Mouse (Mus musculus) midbrain, embryonic 10.5 days (tissue): ENCODE measurements around the gene Gsk3b. TPM values are rescaled to one million over a fixed set of nuclear protein-coding genes. Genes with fewer than 3 reads are reported as not detected.
"Not testable (repeated sequence)": the region's sequence is repeated elsewhere in the genome, so short reads cannot be mapped to it uniquely, and the experiment has no call there.

Experiments
- DNase-seq: peaks from one replicate; pipeline ENCODE4 v3.0.0-alpha.2; 2017; ENCODE audit warnings: low spot score
- H3K27ac ChIP-seq: fragments of 300-500 bp; sonication (generic); replicated peaks from 2 replicates; pipeline ENCODE4 v1.5.1; 2016; ENCODE audit warnings: mild to moderate bottlenecking
- H3K27me3 ChIP-seq: fragments of 300-500 bp; sonication (generic); 2 replicates; pipeline ENCODE4 v1.6.1; 2016; ENCODE audit warnings: low read depth, mild to moderate bottlenecking; ENCODE audit not compliant: poor library complexity, severe bottlenecking
- H3K36me3 ChIP-seq: fragments of 300-500 bp; sonication (generic); 2 replicates; pipeline ENCODE4 v1.6.1; 2016; ENCODE audit warnings: mild to moderate bottlenecking, moderate library complexity
- H3K4me1 ChIP-seq: fragments of 300-500 bp; sonication (generic); 2 replicates; pipeline ENCODE4 v1.6.1; 2016
- H3K4me3 ChIP-seq: fragments of 300-500 bp; sonication (generic); 2 replicates; pipeline ENCODE4 v1.5.1; 2016; ENCODE audit warnings: mild to moderate bottlenecking, moderate library complexity
- H3K9me3 ChIP-seq: fragments of 300-500 bp; sonication (generic); replicated peaks from 2 replicates; pipeline ENCODE4 v1.6.1; 2016; ENCODE audit warnings: mild to moderate bottlenecking
- WGBS: fragments of 180-500 bp; shearing (Covaris S2); methylation state at CpG from one replicate; pipeline ENCODE4 v1.1.7; 2016; 5-methylcytosine and 5-hydroxymethylcytosine counted together
- polyA plus RNA-seq: library from polyadenylated mRNA; unstranded; fragments of >200 nt; fragmentation: Nextera tagmentation; extraction: Ambion mirVana; gene quantifications from 2 replicates; pipeline ENCODE4 v1.2.1, GENCODE M21; 2016

Gene Gsk3b
- polyA plus RNA-seq, 1 experiment from 2014 or later: 72.9 TPM

- no peaks in the 10 kb centered on the region for H3K27me3 ChIP-seq
- H3K36me3 ChIP-seq: peaks cover 46% of the 10 kb centered on the region
- 84% methylated on average over 5 of the region's 5 CpGs for WGBS
- no peak overlapping the region for H3K27ac ChIP-seq
- no peak overlapping the region for H3K4me3 ChIP-seq
- H3K4me1 ChIP-seq: peaks cover 5% of the 10 kb centered on the region; the same call in 1 of the 2 replicates
- H3K9me3 ChIP-seq: no peaks in the 10 kb centered on the region
- no peak for DNase-seq
These were observed 21.8 kb downstream of the Gsk3b start for GRCm38 (mm10) chr16:38110575-38110974.

GRCm38 (mm10) chr16:38114074-38114473 is 25.3 kb downstream of the Gsk3b start:
- peaks cover 5% of the 10 kb centered on the region; the same call in 1 of the 2 replicates for H3K4me1 ChIP-seq
- 90% methylated on average over 2 of the region's 2 CpGs for WGBS
- H3K36me3 ChIP-seq: peaks cover 16% of the 10 kb centered on the region
- H3K9me3 ChIP-seq: no peaks in the 10 kb centered on the region
- no peak overlapping the region for H3K27ac ChIP-seq
- H3K4me3 ChIP-seq: no peak overlapping the region
- DNase-seq: no peak
- no peaks in the 10 kb centered on the region for H3K27me3 ChIP-seq

- not testable (repeated sequence) for H3K27ac ChIP-seq, H3K4me3 ChIP-seq, H3K4me1 ChIP-seq, H3K9me3 ChIP-seq, DNase-seq, H3K27me3 ChIP-seq
- WGBS: 96% methylated on average over 9 of the region's 9 CpGs
- peaks cover 26% of the 10 kb centered on the region for H3K36me3 ChIP-seq
These were observed 29.1 kb downstream of the Gsk3b start for GRCm38 (mm10) chr16:38117909-38118308.

GRCm38 (mm10) chr16:38118723-38119122 is 29.9 kb downstream of the Gsk3b start:
- Histone ChIP-seq H3K9me3 (no peaks in the 10 kb centered on the region), H3K27me3 (no peaks in the 10 kb centered on the region), H3K36me3 (peaks cover 29% of the 10 kb centered on the region), H3K4me1 (peaks cover 7% of the 10 kb centered on the region), H3K27ac (no peak overlapping the region), H3K4me3 (no peak overlapping the region)
- WGBS: 97% methylated on average over 1 of the region's 1 CpGs
- no peak for DNase-seq

DNA sequence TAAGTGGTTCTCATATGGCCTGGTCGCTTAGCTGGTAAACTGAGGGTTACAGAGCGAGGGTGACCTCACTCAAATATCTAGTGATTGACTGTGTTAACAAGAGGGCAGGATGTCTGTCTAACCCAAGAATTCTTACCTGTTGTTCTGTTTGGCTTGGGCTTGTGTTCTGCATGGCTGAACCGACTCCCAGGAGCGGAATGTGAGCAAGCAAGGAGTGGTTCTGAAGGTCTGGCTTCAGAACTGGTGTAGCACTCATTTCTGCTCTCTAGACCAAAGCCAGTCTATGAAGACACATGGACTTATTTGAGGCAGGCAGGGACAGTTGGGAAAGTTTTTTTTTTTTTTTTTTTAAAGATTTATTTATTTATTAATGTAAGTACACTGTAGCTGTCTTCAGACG is 30.5 kb downstream of the Gsk3b start:
- 94% methylated on average over 5 of the region's 5 CpGs for WGBS
- Histone ChIP-seq H3K36me3 (peaks cover 24% of the 10 kb centered on the region), H3K4me1 (peaks cover 7% of the 10 kb centered on the region), H3K4me3 (no peak overlapping the region), H3K27ac (no peak overlapping the region), H3K27me3 (no peaks in the 10 kb centered on the region), H3K9me3 (no peaks in the 10 kb centered on the region)
- DNase-seq: no peak

GRCm38 (mm10) chr16:38129171-38129570 is 40.4 kb downstream of the Gsk3b start:
- H3K9me3 ChIP-seq: no peaks in the 10 kb centered on the region
- no peak overlapping the region for H3K27ac ChIP-seq
- no peak for DNase-seq
- H3K4me1 ChIP-seq: peaks cover 46% of the 10 kb centered on the region
- H3K27me3 ChIP-seq: no peaks in the 10 kb centered on the region
- 83% methylated on average over 5 of the region's 5 CpGs for WGBS
- H3K4me3 ChIP-seq: no peak overlapping the region
- H3K36me3 ChIP-seq: peaks cover 4% of the 10 kb centered on the region; the same call in 1 of the 2 replicates

DNA sequence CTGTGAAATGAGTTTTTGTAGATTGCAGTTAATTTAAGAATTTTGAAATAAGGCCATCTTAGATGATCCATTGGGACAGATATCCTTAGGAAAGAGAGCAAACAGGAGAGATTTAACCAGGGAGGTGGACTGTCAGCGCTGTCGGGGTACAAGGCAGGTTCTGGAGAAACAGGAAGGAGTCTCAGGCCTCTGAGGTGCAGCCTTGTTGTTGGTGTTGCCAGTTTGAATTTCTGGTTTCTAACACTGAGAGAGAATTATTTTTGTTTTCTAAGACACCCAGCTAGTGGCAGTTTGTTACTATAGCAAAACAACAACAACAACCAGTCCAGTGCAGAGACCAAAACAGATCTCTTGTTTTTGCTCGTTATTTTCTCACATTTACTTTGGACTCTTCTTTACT is 42.2 kb downstream of the Gsk3b start:
- Histone ChIP-seq H3K27ac (no peak overlapping the region), H3K4me1 (peaks cover 53% of the 10 kb centered on the region), H3K36me3 (peaks cover 8% of the 10 kb centered on the region; the same call in 1 of the 2 replicates), H3K4me3 (no peak overlapping the region), H3K9me3 (no peaks in the 10 kb centered on the region), H3K27me3 (no peaks in the 10 kb centered on the region)
- no peak for DNase-seq
- 80% methylated on average over 3 of the region's 3 CpGs for WGBS

- DNase-seq: no peak
- Histone ChIP-seq H3K27ac (no peak overlapping the region), H3K36me3 (0 out of 2 replicates have a peak, but pooled peaks cover 8% of the 10 kb centered on the region), H3K4me1 (peaks cover 59% of the 10 kb centered on the region), H3K4me3 (no peak overlapping the region), H3K9me3 (no peaks in the 10 kb centered on the region), H3K27me3 (no peaks in the 10 kb centered on the region)
- 44% methylated on average over 9 of the region's 9 CpGs for WGBS
These were observed 43.0 kb downstream of the Gsk3b start for GRCm38 (mm10) chr16:38131756-38132155.

DNA sequence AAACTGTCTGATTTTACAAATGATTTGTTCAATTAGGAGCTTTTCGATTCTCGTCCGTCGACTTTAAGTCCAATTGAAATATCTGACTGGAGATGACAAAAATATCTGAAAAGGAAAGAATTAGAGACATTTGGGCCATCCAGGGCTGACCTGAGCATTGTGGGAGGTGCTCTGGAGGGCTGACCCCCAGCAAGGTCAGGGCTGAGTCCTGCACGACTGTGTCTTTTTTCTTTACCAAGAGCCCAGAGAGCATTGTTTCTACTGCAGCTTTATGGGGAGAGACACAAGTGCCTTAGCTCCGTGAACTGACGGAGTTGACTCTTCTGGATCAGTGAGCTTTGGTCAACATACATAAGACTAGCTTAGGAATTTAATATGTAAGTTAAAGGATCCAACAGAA is 43.4 kb downstream of the Gsk3b start:
- H3K27me3 ChIP-seq: no peaks in the 10 kb centered on the region
- DNase-seq: no peak
- peaks cover 63% of the 10 kb centered on the region for H3K4me1 ChIP-seq
- H3K36me3 ChIP-seq: 0 out of 2 replicates have a peak, but pooled peaks cover 8% of the 10 kb centered on the region
- no peaks in the 10 kb centered on the region for H3K9me3 ChIP-seq
- no peak overlapping the region for H3K27ac ChIP-seq
- no peak overlapping the region for H3K4me3 ChIP-seq
- 50% methylated on average over 7 of the region's 7 CpGs for WGBS

GRCm38 (mm10) chr16:38137296-38137695 is 48.5 kb downstream of the Gsk3b start:
- no peak overlapping the region for H3K4me3 ChIP-seq
- no peaks in the 10 kb centered on the region for H3K27me3 ChIP-seq
- DNase-seq: no peak
- no peak overlapping the region for H3K27ac ChIP-seq
- peaks cover 5% of the 10 kb centered on the region; the same call in 1 of the 2 replicates for H3K36me3 ChIP-seq
- H3K4me1 ChIP-seq: peaks cover 49% of the 10 kb centered on the region
- 42% methylated on average over 5 of the region's 5 CpGs for WGBS
- H3K9me3 ChIP-seq: no peaks in the 10 kb centered on the region

- H3K27ac ChIP-seq: no peak overlapping the region
- WGBS: 91% methylated on average over 4 of the region's 4 CpGs
These were observed 56.1 kb downstream of the Gsk3b start for GRCm38 (mm10) chr16:38144898-38145297.

DNA sequence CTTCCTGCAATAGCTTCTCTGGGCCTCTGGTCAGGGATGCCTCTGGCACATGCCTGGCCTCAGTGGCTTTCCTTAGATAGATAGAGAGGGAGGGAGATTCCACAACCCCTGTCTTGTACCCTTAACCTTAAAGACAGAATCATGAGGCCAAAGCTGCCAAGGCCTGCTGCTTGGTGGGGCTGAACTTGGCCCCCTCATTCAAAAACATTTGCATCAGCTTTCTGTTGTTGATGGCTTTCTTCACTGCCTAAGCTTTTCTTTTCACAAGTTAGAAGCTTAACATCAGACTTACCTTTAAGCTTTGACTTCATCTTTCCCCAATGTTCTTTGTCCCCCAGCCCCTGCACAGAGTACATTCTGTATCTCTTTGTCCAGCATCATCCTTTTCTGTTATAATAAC is 61.8 kb downstream of the Gsk3b start:
- Histone ChIP-seq H3K27ac (no peak overlapping the region), H3K4me1 (no peaks in the 10 kb centered on the region), H3K36me3 (peaks cover 68% of the 10 kb centered on the region), H3K27me3 (no peaks in the 10 kb centered on the region), H3K9me3 (no peaks in the 10 kb centered on the region; the same call in 1 of the 2 replicates), H3K4me3 (no peak overlapping the region)
- no peak for DNase-seq

More at GRCm38 (mm10) chr16:38144898-38145297, 56.1 kb downstream of the Gsk3b start:
- H3K4me1 ChIP-seq: no peaks in the 10 kb centered on the region
- H3K36me3 ChIP-seq: peaks cover 53% of the 10 kb centered on the region
- H3K9me3 ChIP-seq: no peaks in the 10 kb centered on the region
- no peaks in the 10 kb centered on the region for H3K27me3 ChIP-seq
- DNase-seq: no peak
- H3K4me3 ChIP-seq: no peak overlapping the region

- Histone ChIP-seq H3K27me3 (no peaks in the 10 kb centered on the region), H3K36me3 (peaks cover 32% of the 10 kb centered on the region), H3K4me3 (no peak overlapping the region), H3K4me1 (no peaks in the 10 kb centered on the region), H3K9me3 (no peaks in the 10 kb centered on the region; the same call in 1 of the 2 replicates), H3K27ac (no peak overlapping the region)
- no peak for DNase-seq
- WGBS: 92% methylated on average over 7 of the region's 7 CpGs
These were observed 69.2 kb downstream of the Gsk3b start for GRCm38 (mm10) chr16:38157854-38158622.
